Mouse (Mus musculus): ENCODE results near the gene Adcy4. TPM values are rescaled to one million over a fixed set of nuclear protein-coding genes. Genes with fewer than 3 reads are reported as not detected.

The Adcy4 gene
- polyA plus RNA-seq, 1 experiment from 2014 or later = 10.0 TPM

DNA sequence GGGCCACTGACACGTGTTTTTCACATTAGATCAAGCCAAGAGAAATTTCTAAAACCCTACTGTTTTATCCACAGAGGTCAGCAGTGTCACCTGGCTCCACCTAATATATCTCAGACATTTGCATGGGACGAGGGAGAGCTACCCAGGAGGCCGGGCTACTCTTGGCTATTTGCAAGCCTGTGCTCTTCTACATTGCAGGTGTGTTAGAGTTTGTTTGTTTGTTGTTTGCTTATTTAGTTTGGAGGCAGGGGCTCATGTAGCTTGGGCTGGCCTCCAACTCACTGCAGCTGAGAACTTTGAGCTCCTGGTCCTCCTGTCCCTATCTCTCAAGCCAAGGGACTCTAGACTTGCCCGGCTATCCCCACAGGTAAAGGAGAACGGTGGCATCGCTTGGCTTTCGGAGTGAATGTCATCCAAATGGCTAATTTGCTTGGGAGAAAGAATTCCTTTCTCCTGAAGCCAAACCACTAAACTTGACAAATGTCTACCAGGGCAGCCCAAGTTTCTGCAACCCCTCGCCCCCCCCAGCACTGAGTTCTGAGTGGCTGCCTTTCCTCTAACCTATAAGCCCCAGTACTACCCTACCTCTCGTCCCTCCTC lies 1.4 kb downstream of the Adcy4 start:
- DNase-seq (ENCODE audit: low spot score) = no peak
- ATAC-seq (replicated peaks; ENCODE audit: low FRiP score, low read depth) = no peak
- H3K4me1 ChIP-seq (replicated peaks; ENCODE audit: insufficient read depth, low read length) = peaks cover 7% of the 10 kb centered on the region
- peak overlapping the region; percentile 80 for H3K4me2 ChIP-seq (ENCODE audit: low read length)
- WGBS = 44% methylated on average over 9 of the region's 9 CpGs
- H3K9ac ChIP-seq (ENCODE audit: low read depth, low read length) = 0 out of 2 replicates have a peak overlapping the region, but pooled peaks have one; percentile 5
- H3K36me3 ChIP-seq (ENCODE audit: insufficient read depth, low read length) = no peaks in the 10 kb centered on the region
- H3K9me3 ChIP-seq (replicated peaks; ENCODE audit: low read length) = no peaks in the 10 kb centered on the region
- no peak for TF ChIP-seq CTCF (IDR thresholded peaks at IDR 0.05; ENCODE audit: low read depth)
- H3K27ac ChIP-seq = peak overlapping the region; percentile 65; the same call in 1 of the 2 replicates
- no peaks in the 10 kb centered on the region for H3K27me3 ChIP-seq (ENCODE audit: insufficient read depth, low read length)
- peak overlapping the region; percentile 44 for H3K4me3 ChIP-seq (replicated peaks; ENCODE audit: low read depth, low read length)

- Histone ChIP-seq H3K4me1 (replicated peaks; ENCODE audit: insufficient read depth, low read length) (peaks cover 7% of the 10 kb centered on the region), H3K27me3 (ENCODE audit: insufficient read depth, low read length) (no peaks in the 10 kb centered on the region), H3K4me2 (ENCODE audit: low read length) (peak overlapping the region; percentile 80), H3K9ac (ENCODE audit: low read depth, low read length) (no peak overlapping the region), H3K27ac (no peak overlapping the region), H3K9me3 (replicated peaks; ENCODE audit: low read length) (no peaks in the 10 kb centered on the region), H3K4me3 (replicated peaks; ENCODE audit: low read depth, low read length) (no peak overlapping the region), H3K36me3 (ENCODE audit: insufficient read depth, low read length) (no peaks in the 10 kb centered on the region)
- ATAC-seq (replicated peaks; ENCODE audit: low FRiP score, low read depth) = peak; percentile 64
- 15% methylated on average over 14 of the region's 14 CpGs for WGBS
- DNase-seq (ENCODE audit: low spot score) = peak; percentile 94
- TF ChIP-seq CTCF (IDR thresholded peaks at IDR 0.05; ENCODE audit: low read depth) = peak; percentile 99
Observed at GRCm38 (mm10) chr14:55781310-55781709, 2.6 kb downstream of the Adcy4 start.

GRCm38 (mm10) chr14:55780736-55781135 lies 3.2 kb downstream of the Adcy4 start:
- no peak for ATAC-seq (replicated peaks; ENCODE audit: low FRiP score, low read depth)
- no peak overlapping the region for H3K27ac ChIP-seq
- no peak for DNase-seq (ENCODE audit: low spot score)
- H3K4me3 ChIP-seq (replicated peaks; ENCODE audit: low read depth, low read length) = no peak overlapping the region
- no peaks in the 10 kb centered on the region for H3K27me3 ChIP-seq (ENCODE audit: insufficient read depth, low read length)
- no peaks in the 10 kb centered on the region for H3K9me3 ChIP-seq (replicated peaks; ENCODE audit: low read length)
- peaks cover 7% of the 10 kb centered on the region for H3K4me1 ChIP-seq (replicated peaks; ENCODE audit: insufficient read depth, low read length)
- TF ChIP-seq CTCF (IDR thresholded peaks at IDR 0.05; ENCODE audit: low read depth) = no peak
- WGBS = 84% methylated on average over 11 of the region's 11 CpGs
- H3K36me3 ChIP-seq (ENCODE audit: insufficient read depth, low read length) = no peaks in the 10 kb centered on the region
- H3K4me2 ChIP-seq (ENCODE audit: low read length) = no peak overlapping the region
- no peak overlapping the region for H3K9ac ChIP-seq (ENCODE audit: low read depth, low read length)

- ATAC-seq (replicated peaks; ENCODE audit: low FRiP score, low read depth) = no peak
- H3K4me3 ChIP-seq (replicated peaks; ENCODE audit: low read depth, low read length) = no peak overlapping the region
- H3K9ac ChIP-seq (ENCODE audit: low read depth, low read length) = no peak overlapping the region
- peaks cover 7% of the 10 kb centered on the region for H3K4me1 ChIP-seq (replicated peaks; ENCODE audit: insufficient read depth, low read length)
- no peak for TF ChIP-seq CTCF (IDR thresholded peaks at IDR 0.05; ENCODE audit: low read depth)
- H3K27me3 ChIP-seq (ENCODE audit: insufficient read depth, low read length) = no peaks in the 10 kb centered on the region
- H3K4me2 ChIP-seq (ENCODE audit: low read length) = no peak overlapping the region
- DNase-seq (ENCODE audit: low spot score) = no peak
- no peaks in the 10 kb centered on the region for H3K36me3 ChIP-seq (ENCODE audit: insufficient read depth, low read length)
- 60% methylated on average over 16 of the region's 16 CpGs for WGBS
- no peaks in the 10 kb centered on the region for H3K9me3 ChIP-seq (replicated peaks; ENCODE audit: low read length)
- no peak overlapping the region for H3K27ac ChIP-seq
Observed at GRCm38 (mm10) chr14:55779656-55780055, 4.2 kb downstream of the Adcy4 start.

GRCm38 (mm10) chr14:55778686-55779085 lies 5.2 kb downstream of the Adcy4 start:
- Histone ChIP-seq H3K9me3 (replicated peaks; ENCODE audit: low read length) (no peaks in the 10 kb centered on the region), H3K4me1 (replicated peaks; ENCODE audit: insufficient read depth, low read length) (peaks cover 7% of the 10 kb centered on the region), H3K9ac (ENCODE audit: low read depth, low read length) (no peak overlapping the region), H3K27ac (no peak overlapping the region), H3K27me3 (ENCODE audit: insufficient read depth, low read length) (no peaks in the 10 kb centered on the region), H3K36me3 (ENCODE audit: insufficient read depth, low read length) (no peaks in the 10 kb centered on the region), H3K4me3 (replicated peaks; ENCODE audit: low read depth, low read length) (no peak overlapping the region), H3K4me2 (ENCODE audit: low read length) (no peak overlapping the region)
- ATAC-seq (replicated peaks; ENCODE audit: low FRiP score, low read depth) (no peak), DNase-seq (ENCODE audit: low spot score) (no peak)
- no peak for TF ChIP-seq CTCF (IDR thresholded peaks at IDR 0.05; ENCODE audit: low read depth)
- 86% methylated on average over 15 of the region's 15 CpGs for WGBS

- no peak overlapping the region for H3K27ac ChIP-seq
- H3K9me3 ChIP-seq (replicated peaks; ENCODE audit: low read length) = no peaks in the 10 kb centered on the region
- no peak overlapping the region for H3K4me3 ChIP-seq (replicated peaks; ENCODE audit: low read depth, low read length)
- H3K4me1 ChIP-seq (replicated peaks; ENCODE audit: insufficient read depth, low read length) = peaks cover 7% of the 10 kb centered on the region
- no peak for TF ChIP-seq CTCF (IDR thresholded peaks at IDR 0.05; ENCODE audit: low read depth)
- no peaks in the 10 kb centered on the region for H3K36me3 ChIP-seq (ENCODE audit: insufficient read depth, low read length)
- ATAC-seq (replicated peaks; ENCODE audit: low FRiP score, low read depth) (no peak), DNase-seq (ENCODE audit: low spot score) (no peak)
- 84% methylated on average over 11 of the region's 11 CpGs for WGBS
- H3K4me2 ChIP-seq (ENCODE audit: low read length) = no peak overlapping the region
- H3K27me3 ChIP-seq (ENCODE audit: insufficient read depth, low read length) = no peaks in the 10 kb centered on the region
- no peak overlapping the region for H3K9ac ChIP-seq (ENCODE audit: low read depth, low read length)
Observed at GRCm38 (mm10) chr14:55777806-55778205, 6.1 kb downstream of the Adcy4 start.

GRCm38 (mm10) chr14:55777176-55777575 lies 6.7 kb downstream of the Adcy4 start:
- Histone ChIP-seq H3K27ac (no peak overlapping the region), H3K27me3 (ENCODE audit: insufficient read depth, low read length) (no peaks in the 10 kb centered on the region), H3K9ac (ENCODE audit: low read depth, low read length) (no peak overlapping the region), H3K9me3 (replicated peaks; ENCODE audit: low read length) (no peaks in the 10 kb centered on the region), H3K4me3 (replicated peaks; ENCODE audit: low read depth, low read length) (no peak overlapping the region), H3K36me3 (ENCODE audit: insufficient read depth, low read length) (no peaks in the 10 kb centered on the region), H3K4me1 (replicated peaks; ENCODE audit: insufficient read depth, low read length) (peaks cover under 1% of the 10 kb centered on the region; the same call in 1 of the 2 replicates), H3K4me2 (ENCODE audit: low read length) (no peak overlapping the region)
- no peak for TF ChIP-seq CTCF (IDR thresholded peaks at IDR 0.05; ENCODE audit: low read depth)
- DNase-seq (ENCODE audit: low spot score) = no peak
- WGBS = 32% methylated on average over 3 of the region's 3 CpGs
- no peak for ATAC-seq (replicated peaks; ENCODE audit: low FRiP score, low read depth)

Data from kidney, postnatal 0 days (tissue).